Mouse (Mus musculus) MEL (cell line): ENCODE results near the gene Tyw3.

Experiments used
- BHLHE40 ChIP-seq: IDR thresholded peaks from 2 replicates; pipeline ENCODE4 v1.6.1; 2012; ENCODE audit warnings: low read depth, mild to moderate bottlenecking, inconsistent platforms, low read length, improper control_type of control experiment, borderline replicate concordance
- CTCF ChIP-seq, 3 experiments: IDR thresholded peaks in 2 of 3; conservative IDR thresholded peaks in 1 of 3; 2 replicates each; pipeline ENCODE4 v1.5.1; 2011 to 2012; ENCODE audit warnings: low read length in 3 of 3, low read depth in 2 of 3, mild to moderate bottlenecking in 2 of 3, improper control_type of control experiment in 1 of 3, inconsistent platforms in 1 of 3, mixed read lengths in 1 of 3, moderate library complexity in 1 of 3; ENCODE audit not compliant: control insufficient read depth in 1 of 3, insufficient read depth in 1 of 3, poor library complexity in 1 of 3, severe bottlenecking in 1 of 3
- E2F4 ChIP-seq: IDR thresholded peaks from 2 replicates; pipeline ENCODE4 v1.6.1; 2011; ENCODE audit warnings: low read depth, low read length, improper control_type of control experiment, borderline replicate concordance
- GATA1 ChIP-seq: IDR thresholded peaks from 2 replicates; pipeline ENCODE4 v1.6.1; 2011; ENCODE audit warnings: low read depth, low read length, improper control_type of control experiment
- HCFC1 ChIP-seq: IDR thresholded peaks from 2 replicates; pipeline ENCODE4 v1.6.1; 2012; ENCODE audit warnings: low read depth, mild to moderate bottlenecking, inconsistent platforms, low read length, improper control_type of control experiment, moderate library complexity
- MAFK ChIP-seq: IDR thresholded peaks from 2 replicates; pipeline ENCODE4 v1.6.1; 2011; ENCODE audit warnings: low read depth, mild to moderate bottlenecking, low read length, improper control_type of control experiment, borderline replicate concordance
- MAX ChIP-seq: IDR thresholded peaks from 2 replicates; pipeline ENCODE4 v1.6.1; 2011; ENCODE audit warnings: low read length, improper control_type of control experiment
- MXI1 ChIP-seq: IDR thresholded peaks from 2 replicates; pipeline ENCODE4 v1.6.1; 2011; ENCODE audit warnings: mild to moderate bottlenecking, low read depth, low read length, improper control_type of control experiment
- POLR2A ChIP-seq, 2 experiments: IDR thresholded peaks; 2 replicates each; pipeline ENCODE4 v1.6.1; 2011 to 2012; ENCODE audit warnings: low read length in 2 of 2, mild to moderate bottlenecking in 2 of 2, control low read depth in 1 of 2, improper control_type of control experiment in 1 of 2, low read depth in 1 of 2, moderate library complexity in 1 of 2; ENCODE audit not compliant: control insufficient read depth in 1 of 2, insufficient read depth in 1 of 2, poor library complexity in 1 of 2
- POLR2AphosphoS2 ChIP-seq: IDR thresholded peaks from 2 replicates; pipeline ENCODE4 v1.6.1; 2011; ENCODE audit warnings: low read length, improper control_type of control experiment
- TAL1 ChIP-seq: IDR thresholded peaks from 2 replicates; pipeline ENCODE4 v1.6.1; 2012; ENCODE audit warnings: mild to moderate bottlenecking, inconsistent platforms, low read length, moderate library complexity, mixed read lengths
- TCF12 ChIP-seq: IDR thresholded peaks from 2 replicates; pipeline ENCODE4 v1.6.1; 2014; ENCODE audit warnings: low read depth, mild to moderate bottlenecking, inconsistent platforms, low read length, improper control_type of control experiment, moderate library complexity
- USF1 ChIP-seq: IDR thresholded peaks from 2 replicates; pipeline ENCODE4 v1.6.1; 2014; ENCODE audit warnings: low read depth, mild to moderate bottlenecking, inconsistent platforms, low read length, improper control_type of control experiment, moderate library complexity
- ZC3H11A ChIP-seq: IDR thresholded peaks from 2 replicates; pipeline ENCODE4 v1.6.1; 2012; ENCODE audit warnings: low read depth, mild to moderate bottlenecking, inconsistent platforms, low read length, improper control_type of control experiment

DNA sequence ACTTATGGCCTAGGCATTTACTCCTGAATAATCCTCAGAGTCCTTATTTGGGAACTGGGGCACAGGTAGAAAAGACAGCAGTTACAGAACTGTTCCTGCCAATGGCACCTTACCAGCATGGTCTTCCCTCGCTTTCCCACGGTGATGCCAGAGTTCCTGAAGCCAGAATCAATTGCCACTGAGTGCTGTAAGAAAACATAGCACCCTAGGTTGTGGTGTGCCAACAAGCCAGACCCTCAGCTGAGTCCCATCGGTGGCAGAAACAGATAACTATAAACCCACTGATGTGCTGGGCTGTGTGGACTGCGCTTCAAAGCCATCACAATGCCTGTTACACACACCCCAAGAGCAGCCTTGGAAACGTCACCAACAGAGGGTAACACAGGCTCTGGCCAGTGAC lies 5.9 kb downstream of the Tyw3 start:
- TF ChIP-seq MAX (no peak), TCF12 (no peak), POLR2AphosphoS2 (no peak), POLR2A (IDR thresholded peaks at IDR 0.05; ENCODE audit: control insufficient read depth in 1 of 2, insufficient read depth in 1 of 2, low read depth in 1 of 2, low read length in 2 of 2, poor library complexity in 1 of 2) (no peak), MAFK (no peak), CTCF (IDR thresholded peaks at IDR 0.05 in 2 of 3, conservative IDR thresholded peaks at IDR 0.05 in 1 of 3; ENCODE audit: control insufficient read depth in 1 of 3, insufficient read depth in 1 of 3, low read depth in 2 of 3, low read length in 3 of 3, poor library complexity in 1 of 3, severe bottlenecking in 1 of 3) (no peak), ZC3H11A (no peak), USF1 (no peak), MXI1 (no peak), HCFC1 (no peak), BHLHE40 (no peak), TAL1 (no peak), E2F4 (no peak), GATA1 (no peak)
